14 mouse cellular contexts compared by ENCODE assay signal in genomic region chr6:113639201-113639600, GRCm38 (mm10). TPM values are rescaled to one million over a fixed set of nuclear protein-coding genes. Genes with fewer than 3 reads are reported as not detected.
DNase-seq lines count a peak whose midpoint lies in the region; ATAC-seq and TF ChIP-seq lines count a peak whose summit lies in the region.
"Had no signal": no experiment of that assay in that cellular context is flagged by ENCODE, and none has a peak within 500 bp of the region (broad histone marks: within the 10 kb centered on the region; RNA-seq: fewer than 3 reads in every experiment).

No protein-coding gene starts in this region.

- H3K9ac ChIP-seq in heart, postnatal 0 days (replicated peaks; ENCODE audit: low read depth, low read length) = no peak overlapping the region
- peak overlapping the region; percentile 69; the same call in 1 of the 2 replicates for H3K9ac ChIP-seq in intestine, postnatal 0 days (ENCODE audit: low read depth, low read length)
- H3K9ac ChIP-seq in liver, embryonic 15.5 days = peak overlapping the region; percentile 10; the same call in 1 of the 2 replicates
- H3K9ac ChIP-seq in neural tube, embryonic 15.5 days (replicated peaks) = no peak overlapping the region

- H3K36me3 ChIP-seq in heart, postnatal 0 days (replicated peaks; ENCODE audit: control insufficient read depth, insufficient read depth, low read length) = no peaks in the 10 kb centered on the region
- H3K36me3 ChIP-seq in intestine, postnatal 0 days (ENCODE audit: control insufficient read depth, insufficient read depth) = no peaks in the 10 kb centered on the region
- H3K36me3 ChIP-seq in liver, embryonic 15.5 days (replicated peaks) = no peaks in the 10 kb centered on the region
- no peaks in the 10 kb centered on the region for H3K36me3 ChIP-seq in neural tube, embryonic 15.5 days

- H3K27me3 ChIP-seq in heart, postnatal 0 days (ENCODE audit: control insufficient read depth, insufficient read depth, low read length) = no peaks in the 10 kb centered on the region
- H3K27me3 ChIP-seq in intestine, postnatal 0 days (replicated peaks; ENCODE audit: control insufficient read depth, insufficient read depth, low read length) = no peaks in the 10 kb centered on the region
- H3K27me3 ChIP-seq in liver, embryonic 15.5 days = no peaks in the 10 kb centered on the region
- no peaks in the 10 kb centered on the region for H3K27me3 ChIP-seq in neural tube, embryonic 15.5 days (replicated peaks)

- 74% methylated on average over 4 of the region's 4 CpGs for WGBS in heart, postnatal 0 days
- WGBS in bone marrow, adult 2 months = 76% methylated on average over 4 of the region's 4 CpGs
- 55% methylated on average over 4 of the region's 4 CpGs for WGBS in intestine, postnatal 0 days
- 65% methylated on average over 4 of the region's 4 CpGs for WGBS in liver, embryonic 15.5 days (ENCODE audit: insufficient replicate concordance)
- 87% methylated on average over 4 of the region's 4 CpGs for WGBS in neural tube, embryonic 15.5 days

- TF ChIP-seq CTCF in heart, postnatal 0 days (IDR thresholded peaks at IDR 0.05; ENCODE audit: low read depth) = no peak
- no peak for TF ChIP-seq CTCF in bone marrow, adult 2 months (IDR thresholded peaks at IDR 0.05; ENCODE audit: control insufficient read depth, insufficient read depth, low read length)
- no peak for TF ChIP-seq CTCF in intestine, postnatal 0 days (IDR thresholded peaks at IDR 0.05; ENCODE audit: low read depth)

- no peak for TF ChIP-seq EP300 in heart, postnatal 0 days (IDR thresholded peaks at IDR 0.05; ENCODE audit: low read depth)

- H3K27ac ChIP-seq in heart, postnatal 0 days (ENCODE audit: low read depth) = no peak overlapping the region
- H3K27ac ChIP-seq in bone marrow, adult 2 months (ENCODE audit: control insufficient read depth, insufficient read depth, low read depth, low read length, poor library complexity) = no peak overlapping the region
- H3K27ac ChIP-seq in intestine, postnatal 0 days (ENCODE audit: low read depth, low read length) = peak overlapping the region; percentile 81
- peak overlapping the region; percentile 19; the same call in 1 of the 2 replicates for H3K27ac ChIP-seq in liver, embryonic 15.5 days (replicated peaks)
- no peak overlapping the region for H3K27ac ChIP-seq in neural tube, embryonic 15.5 days (replicated peaks)

- H3K9me3 ChIP-seq in heart, postnatal 0 days (replicated peaks; ENCODE audit: control insufficient read depth, low read length) = no peaks in the 10 kb centered on the region
- H3K9me3 ChIP-seq in intestine, postnatal 0 days (ENCODE audit: control insufficient read depth) = no peaks in the 10 kb centered on the region
- H3K9me3 ChIP-seq in liver, embryonic 15.5 days (replicated peaks) = no peaks in the 10 kb centered on the region
- H3K9me3 ChIP-seq in neural tube, embryonic 15.5 days (replicated peaks) = no peaks in the 10 kb centered on the region
- H3K9me3 ChIP-seq: hindbrain, embryonic 12.5 days had no signal

- no peaks in the 10 kb centered on the region for H3K4me1 ChIP-seq in heart, postnatal 0 days (ENCODE audit: control insufficient read depth, insufficient read depth)
- H3K4me1 ChIP-seq in bone marrow, adult 2 months (ENCODE audit: control insufficient read depth, insufficient read depth, low read length) = peaks cover 1% of the 10 kb centered on the region; the same call in 1 of the 2 replicates
- H3K4me1 ChIP-seq in intestine, postnatal 0 days (replicated peaks; ENCODE audit: control insufficient read depth, insufficient read depth, low read length) = no peaks in the 10 kb centered on the region
- peaks cover 46% of the 10 kb centered on the region for H3K4me1 ChIP-seq in liver, embryonic 15.5 days (replicated peaks)
- no peaks in the 10 kb centered on the region for H3K4me1 ChIP-seq in neural tube, embryonic 15.5 days
- H3K4me1 ChIP-seq: hindbrain, embryonic 12.5 days had no signal

- no peak for ATAC-seq in heart, postnatal 0 days (ENCODE audit: insufficient read depth, low read depth)
- ATAC-seq in intestine, postnatal 0 days = peak; percentile 55
- no peak for ATAC-seq in liver, embryonic 15.5 days (ENCODE audit: insufficient read depth)
- no peak for ATAC-seq in neural tube, embryonic 15.5 days (ENCODE audit: low FRiP score)

- DNase-seq in heart, postnatal 0 days (ENCODE audit: low spot score) = no peak
- DNase-seq in heart, adult 18-20 months = no peak
- DNase-seq in adrenal gland, postnatal 10 days = no peak
- no peak for DNase-seq in spleen, adult 12 weeks (ENCODE audit: low spot score)
- DNase-seq: gastrocnemius, postnatal 10 days; left cerebral cortex, postnatal 4 days; thymus, postnatal 36 days had no signal

- TF ChIP-seq POLR2A in bone marrow, adult 2 months (IDR thresholded peaks at IDR 0.05; ENCODE audit: borderline replicate concordance, control insufficient read depth, low read depth, low read length) = no peak

- peak overlapping the region; percentile 62 for H3K4me3 ChIP-seq in heart, postnatal 0 days (ENCODE audit: low read depth, low read length)
- peak overlapping the region; percentile 37 for H3K4me3 ChIP-seq in bone marrow, adult 2 months (replicated peaks; ENCODE audit: control insufficient read depth, low read depth, low read length)
- peak overlapping the region; percentile 63 for H3K4me3 ChIP-seq in intestine, postnatal 0 days (ENCODE audit: low read depth, low read length)
- H3K4me3 ChIP-seq in liver, embryonic 15.5 days (replicated peaks) = peak overlapping the region; percentile 67
- H3K4me3 ChIP-seq in neural tube, embryonic 15.5 days (replicated peaks) = no peak overlapping the region

- peak overlapping the region; percentile 82; the same call in 1 of the 2 replicates for H3K4me2 ChIP-seq in heart, postnatal 0 days (ENCODE audit: low read depth, low read length)
- H3K4me2 ChIP-seq in intestine, postnatal 0 days (replicated peaks; ENCODE audit: low read depth) = peak overlapping the region; percentile 64
- peak overlapping the region; percentile 86 for H3K4me2 ChIP-seq in liver, embryonic 15.5 days
- no peak overlapping the region for H3K4me2 ChIP-seq in neural tube, embryonic 15.5 days

RNA-seq across cellular contexts. Expression of gene Irak2, which starts 0.9 kb away (rescaled TPM):
- total RNA-seq in heart, postnatal 0 days (2014; rRNA removed; ENCODE audit: low replicate concordance) = 7.0 and 23.2 TPM in 2 replicates
- polyA plus RNA-seq in heart, postnatal 0 days (2015; fragmentation: Nextera tagmentation; extraction: Ambion mirVana) = 5.8 and 6.3 TPM in 2 replicates
- total RNA-seq in heart, adult 18-20 months (2021) = 10 to 100 TPM; 14.2 to 17.8 TPM
- polyA plus RNA-seq in bone marrow, adult 2 months (2011; ENCODE audit: insufficient read depth, insufficient read length, low replicate concordance, missing spikeins) = 10.0 and 11.9 TPM in 2 replicates
- 21.2 and 26.1 TPM in 2 replicates for polyA plus RNA-seq in intestine, postnatal 0 days (2015; fragmentation: Nextera tagmentation; extraction: Ambion mirVana)
- polyA plus RNA-seq in liver, embryonic 15.5 days (2015; fragmentation: Nextera tagmentation; extraction: Ambion mirVana) = 11.9 and 13.5 TPM in 2 replicates
- total RNA-seq in adrenal gland, postnatal 10 days (2021) = 10 to 100 TPM; 15.8 to 23.3 TPM
- polyA plus RNA-seq in neural tube, embryonic 15.5 days (2015; fragmentation: Nextera tagmentation; extraction: Ambion mirVana) = 2.5 and 4.5 TPM in 2 replicates

RNA-seq across cellular contexts. Expression of gene Vhl, which starts 15.4 kb away (rescaled TPM):
- total RNA-seq in heart, postnatal 0 days (2014; rRNA removed; ENCODE audit: low replicate concordance) = 23.5 and 24.3 TPM in 2 replicates
- polyA plus RNA-seq in heart, postnatal 0 days (2015; fragmentation: Nextera tagmentation; extraction: Ambion mirVana) = 17.2 and 18.0 TPM in 2 replicates
- 10 to 100 TPM in 1 of 2 experiments, 1 to 10 TPM in 1; 9.3 to 11.1 TPM for total RNA-seq in heart, adult 18-20 months (2021)
- polyA plus RNA-seq in bone marrow, adult 2 months (2011; ENCODE audit: insufficient read depth, insufficient read length, low replicate concordance, missing spikeins) = 38.5 and 66.7 TPM in 2 replicates
- polyA plus RNA-seq in intestine, postnatal 0 days (2015; fragmentation: Nextera tagmentation; extraction: Ambion mirVana) = 18.4 and 20.6 TPM in 2 replicates
- polyA plus RNA-seq in liver, embryonic 15.5 days (2015; fragmentation: Nextera tagmentation; extraction: Ambion mirVana) = 8.7 and 10.8 TPM in 2 replicates
- 10 to 100 TPM; 24.7 to 26.3 TPM for total RNA-seq in adrenal gland, postnatal 10 days (2021)
- 68.1 and 75.8 TPM in 2 replicates for polyA plus RNA-seq in neural tube, embryonic 15.5 days (2015; fragmentation: Nextera tagmentation; extraction: Ambion mirVana)

RNA-seq across cellular contexts. Expression of gene Brk1, which starts 34.6 kb away (rescaled TPM):
- total RNA-seq in heart, postnatal 0 days (2014; rRNA removed; ENCODE audit: low replicate concordance) = 174 and 265 TPM in 2 replicates
- polyA plus RNA-seq in heart, postnatal 0 days (2015; fragmentation: Nextera tagmentation; extraction: Ambion mirVana) = 169 and 173 TPM in 2 replicates
- total RNA-seq in heart, adult 18-20 months (2021) = 10 to 100 TPM; 77.1 to 77.6 TPM
- polyA plus RNA-seq in bone marrow, adult 2 months (2011; ENCODE audit: insufficient read depth, insufficient read length, low replicate concordance, missing spikeins) = 65.5 and 112 TPM in 2 replicates
- polyA plus RNA-seq in intestine, postnatal 0 days (2015; fragmentation: Nextera tagmentation; extraction: Ambion mirVana) = 185 and 187 TPM in 2 replicates
- polyA plus RNA-seq in liver, embryonic 15.5 days (2015; fragmentation: Nextera tagmentation; extraction: Ambion mirVana) = 79.4 and 80.7 TPM in 2 replicates
- total RNA-seq in adrenal gland, postnatal 10 days (2021) = 100 to 1,000 TPM; 139 to 159 TPM
- polyA plus RNA-seq in neural tube, embryonic 15.5 days (2015; fragmentation: Nextera tagmentation; extraction: Ambion mirVana) = 245 and 258 TPM in 2 replicates

RNA-seq across cellular contexts. Expression of gene Fancd2os, which starts 38.7 kb away (rescaled TPM):
- not detected in 2 replicates for total RNA-seq in heart, postnatal 0 days (2014; rRNA removed; ENCODE audit: low replicate concordance)
- not detected in 2 replicates for polyA plus RNA-seq in heart, postnatal 0 days (2015; fragmentation: Nextera tagmentation; extraction: Ambion mirVana)
- not detected for total RNA-seq in heart, adult 18-20 months (2021)
- not detected in 2 replicates for polyA plus RNA-seq in bone marrow, adult 2 months (2011; ENCODE audit: insufficient read depth, insufficient read length, low replicate concordance, missing spikeins)
- 0.33 TPM in 1 of 2 replicates, not detected in the other for polyA plus RNA-seq in intestine, postnatal 0 days (2015; fragmentation: Nextera tagmentation; extraction: Ambion mirVana)
- not detected in 2 replicates for polyA plus RNA-seq in liver, embryonic 15.5 days (2015; fragmentation: Nextera tagmentation; extraction: Ambion mirVana)
- not detected for total RNA-seq in adrenal gland, postnatal 10 days (2021)
- polyA plus RNA-seq in neural tube, embryonic 15.5 days (2015; fragmentation: Nextera tagmentation; extraction: Ambion mirVana) = not detected in 2 replicates
- total RNA-seq: common myeloid progenitor, adult 5-6 weeks; gastrocnemius, postnatal 10 days had no signal
- polyA plus RNA-seq: forebrain, embryonic 11.5 days had no signal

RNA-seq across cellular contexts. Expression of gene Tatdn2, which starts 57.6 kb away (rescaled TPM):
- total RNA-seq in heart, postnatal 0 days (2014; rRNA removed; ENCODE audit: low replicate concordance) = 32.1 and 38.5 TPM in 2 replicates
- polyA plus RNA-seq in heart, postnatal 0 days (2015; fragmentation: Nextera tagmentation; extraction: Ambion mirVana) = 0.65 and 1.1 TPM in 2 replicates
- total RNA-seq in heart, adult 18-20 months (2021) = 10 to 100 TPM; 64.5 to 67.4 TPM
- polyA plus RNA-seq in bone marrow, adult 2 months (2011; ENCODE audit: insufficient read depth, insufficient read length, low replicate concordance, missing spikeins) = 61.3 and 112 TPM in 2 replicates
- 1.1 and 1.5 TPM in 2 replicates for polyA plus RNA-seq in intestine, postnatal 0 days (2015; fragmentation: Nextera tagmentation; extraction: Ambion mirVana)
- 0.77 and 0.83 TPM in 2 replicates for polyA plus RNA-seq in liver, embryonic 15.5 days (2015; fragmentation: Nextera tagmentation; extraction: Ambion mirVana)
- total RNA-seq in adrenal gland, postnatal 10 days (2021) = 10 to 100 TPM; 53.5 to 58.7 TPM
- 0.96 and 1.4 TPM in 2 replicates for polyA plus RNA-seq in neural tube, embryonic 15.5 days (2015; fragmentation: Nextera tagmentation; extraction: Ambion mirVana)

Comparison
In these comparisons a context has a peak if more than half of its experiments do, and no peak if none do; other contexts are left out.
1. H3K27ac ChIP-seq: peak in intestine, postnatal 0 days (single experiment) and liver, embryonic 15.5 days (single experiment); none in heart, postnatal 0 days (single experiment), bone marrow, adult 2 months (single experiment) and neural tube, embryonic 15.5 days (single experiment).
2. H3K9ac ChIP-seq: peak in intestine, postnatal 0 days (single experiment) and liver, embryonic 15.5 days (single experiment); none in heart, postnatal 0 days (single experiment) and neural tube, embryonic 15.5 days (single experiment).